In genomic region chr16:84783279-84783678, GRCm38 (mm10) we compare ENCODE assay signal across 14 mouse cellular contexts. TPM values are rescaled to one million over a fixed set of nuclear protein-coding genes. Genes with fewer than 3 reads are reported as not detected.
DNase-seq lines count a peak whose midpoint lies in the region; ATAC-seq lines count a peak whose summit lies in the region.
"Had no signal": no experiment of that assay in that cellular context is flagged by ENCODE, and none has a peak within 500 bp of the region (broad histone marks: within the 10 kb centered on the region; RNA-seq: fewer than 3 reads in every experiment).

No protein-coding gene starts in this region.

- peak; percentile 36 for DNase-seq in embryonic facial prominence, embryonic 14.5 days (ENCODE audit: low spot score)
- no peak for DNase-seq in embryonic facial prominence, embryonic 10.5 days (ENCODE audit: low spot score)
- peak; percentile 38 for DNase-seq in layer of hippocampus, adult 11-12 months (ENCODE audit: low spot score)
- DNase-seq in layer of hippocampus, adult 8-10 months (ENCODE audit: low spot score in 2 of 2), result no peak
- DNase-seq in 3T3-L1 (ENCODE audit: low read depth, low spot score), result peak; percentile 52
- peak; percentile 38 for DNase-seq in brain, adult 2 months (ENCODE audit: low read depth, low spot score)
- no peak for DNase-seq in ovary, adult 18-20 months (ENCODE audit: low spot score)
- DNase-seq in cerebellum, adult 11 months, result no peak
- DNase-seq: adrenal gland, postnatal 10 days; B cell, adult 2 months; kidney, adult 9 months; left cerebral cortex, postnatal 4 days had no signal

- no peaks in the 10 kb centered on the region for H3K9me3 ChIP-seq in embryonic facial prominence, embryonic 14.5 days (ENCODE audit: control insufficient read depth, low read length)
- no peaks in the 10 kb centered on the region for H3K9me3 ChIP-seq in embryonic facial prominence, embryonic 10.5 days
- H3K9me3 ChIP-seq: hindbrain, embryonic 15.5 days had no signal

- H3K9ac ChIP-seq in embryonic facial prominence, embryonic 14.5 days (ENCODE audit: low read depth, low read length), result no peak overlapping the region
- H3K9ac ChIP-seq: hindbrain, embryonic 15.5 days had no signal

- H3K27me3 ChIP-seq in embryonic facial prominence, embryonic 14.5 days (replicated peaks; ENCODE audit: control insufficient read depth, insufficient read depth, low read length), result no peaks in the 10 kb centered on the region
- no peaks in the 10 kb centered on the region for H3K27me3 ChIP-seq in embryonic facial prominence, embryonic 10.5 days (replicated peaks; ENCODE audit: low read depth, poor library complexity, severe bottlenecking)
- H3K27me3 ChIP-seq: hindbrain, embryonic 15.5 days had no signal

- no peak overlapping the region for H3K27ac ChIP-seq in embryonic facial prominence, embryonic 14.5 days (replicated peaks; ENCODE audit: low read depth, low read length)
- H3K27ac ChIP-seq in embryonic facial prominence, embryonic 10.5 days (replicated peaks), result no peak overlapping the region
- H3K27ac ChIP-seq: hindbrain, embryonic 15.5 days had no signal

- H3K4me3 ChIP-seq in embryonic facial prominence, embryonic 14.5 days (ENCODE audit: low read depth, low read length), result no peak overlapping the region
- H3K4me3 ChIP-seq in embryonic facial prominence, embryonic 10.5 days, result no peak overlapping the region
- H3K4me3 ChIP-seq: hindbrain, embryonic 15.5 days had no signal

- no peaks in the 10 kb centered on the region for H3K36me3 ChIP-seq in embryonic facial prominence, embryonic 14.5 days (ENCODE audit: control insufficient read depth, insufficient read depth, low read length)
- 0 out of 2 replicates have a peak, but pooled peaks cover 2% of the 10 kb centered on the region for H3K36me3 ChIP-seq in embryonic facial prominence, embryonic 10.5 days (replicated peaks)
- H3K36me3 ChIP-seq: hindbrain, embryonic 15.5 days had no signal

- no peaks in the 10 kb centered on the region for H3K4me1 ChIP-seq in embryonic facial prominence, embryonic 14.5 days (ENCODE audit: control insufficient read depth, insufficient read depth, low read length)
- H3K4me1 ChIP-seq in embryonic facial prominence, embryonic 10.5 days, result peaks cover 4% of the 10 kb centered on the region

- no peak overlapping the region for H3K4me2 ChIP-seq in embryonic facial prominence, embryonic 14.5 days (ENCODE audit: low read depth, low read length)
- H3K4me2 ChIP-seq: hindbrain, embryonic 15.5 days had no signal

- ATAC-seq in embryonic facial prominence, embryonic 14.5 days (ENCODE audit: low read depth), result no peak
- ATAC-seq: Patski had no signal

- WGBS in embryonic facial prominence, embryonic 14.5 days, result 51% methylated on average over 2 of the region's 2 CpGs
- WGBS in embryonic facial prominence, embryonic 10.5 days, result 60% methylated on average over 2 of the region's 2 CpGs

RNA-seq across cellular contexts. Expression of gene Jam2, which starts 9.4 kb away (rescaled TPM):
- 21.2 and 21.6 TPM in 2 replicates for polyA plus RNA-seq in embryonic facial prominence, embryonic 14.5 days (2014; fragmentation: Nextera tagmentation; extraction: Ambion mirVana)
- polyA plus RNA-seq in embryonic facial prominence, embryonic 10.5 days (2016; fragmentation: Nextera tagmentation; extraction: Ambion mirVana), result 9.6 and 14.3 TPM in 2 replicates
- total RNA-seq in layer of hippocampus, adult 8-10 months (2022), result 10 to 100 TPM; 21.5 to 24.9 (median 24.1) TPM

RNA-seq across cellular contexts. Expression of gene Mrpl39, which starts 47.7 kb away (rescaled TPM):
- polyA plus RNA-seq in embryonic facial prominence, embryonic 14.5 days (2014; fragmentation: Nextera tagmentation; extraction: Ambion mirVana), result 43.0 and 44.0 TPM in 2 replicates
- polyA plus RNA-seq in embryonic facial prominence, embryonic 10.5 days (2016; fragmentation: Nextera tagmentation; extraction: Ambion mirVana), result 55.0 and 57.9 TPM in 2 replicates
- 10 to 100 TPM; 20.1 to 24.1 (median 20.9) TPM for total RNA-seq in layer of hippocampus, adult 8-10 months (2022)

RNA-seq across cellular contexts. Expression of gene Gabpa, which starts 51.4 kb away (rescaled TPM):
- polyA plus RNA-seq in embryonic facial prominence, embryonic 14.5 days (2014; fragmentation: Nextera tagmentation; extraction: Ambion mirVana), result 36.3 and 40.0 TPM in 2 replicates
- 38.7 and 40.4 TPM in 2 replicates for polyA plus RNA-seq in embryonic facial prominence, embryonic 10.5 days (2016; fragmentation: Nextera tagmentation; extraction: Ambion mirVana)
- total RNA-seq in layer of hippocampus, adult 8-10 months (2022), result 10 to 100 TPM; 23.3 to 30.2 (median 29.0) TPM

RNA-seq across cellular contexts. Expression of gene Atp5j, which starts 52.1 kb away (rescaled TPM):
- 795 and 892 TPM in 2 replicates for polyA plus RNA-seq in embryonic facial prominence, embryonic 14.5 days (2014; fragmentation: Nextera tagmentation; extraction: Ambion mirVana)
- 805 and 857 TPM in 2 replicates for polyA plus RNA-seq in embryonic facial prominence, embryonic 10.5 days (2016; fragmentation: Nextera tagmentation; extraction: Ambion mirVana)
- total RNA-seq in layer of hippocampus, adult 8-10 months (2022), result 100 to 1,000 TPM; 307 to 388 (median 342) TPM

Comparison
In these comparisons a context has a peak if more than half of its experiments do, and no peak if none do; other contexts are left out.
1. DNase-seq: peak in embryonic facial prominence, embryonic 14.5 days (single experiment), layer of hippocampus, adult 11-12 months (single experiment), 3T3-L1 (single experiment) and brain, adult 2 months (single experiment); none in embryonic facial prominence, embryonic 10.5 days (single experiment), layer of hippocampus, adult 8-10 months (0 of 2), ovary, adult 18-20 months (single experiment) and cerebellum, adult 11 months (single experiment).